Mouse (Mus musculus) embryonic facial prominence, embryonic 15.5 days (tissue): ENCODE results near the gene Tmem262. TPM values are rescaled to one million over a fixed set of nuclear protein-coding genes. Genes with fewer than 3 reads are reported as not detected.

Experiments
- ATAC-seq: fragments of 200-750 bp; cut with Nextera tagmentation; 2 replicates; pipeline ENCODE4 v1.8.0; 2017; ENCODE audit warnings: low read depth, moderate TSS enrichment; ENCODE audit not compliant: insufficient number of reproducible peaks, low FRiP score, low TSS enrichment
- H3K27ac ChIP-seq: fragments of 300-500 bp; sonication (generic); replicated peaks from 2 replicates; pipeline ENCODE4 v1.5.1; 2015; ENCODE audit warnings: mild to moderate bottlenecking, inconsistent platforms
- H3K27me3 ChIP-seq: fragments of 300-500 bp; sonication (generic); 2 replicates; pipeline ENCODE4 v1.6.1; 2015; ENCODE audit warnings: inconsistent platforms
- H3K36me3 ChIP-seq: fragments of 300-500 bp; sonication (generic); 2 replicates; pipeline ENCODE4 v1.6.1; 2015; ENCODE audit warnings: mild to moderate bottlenecking, inconsistent platforms
- H3K4me1 ChIP-seq: fragments of 300-500 bp; sonication (generic); 2 replicates; pipeline ENCODE4 v1.6.1; 2015; ENCODE audit warnings: inconsistent platforms
- H3K4me2 ChIP-seq: fragments of 300-500 bp; sonication (generic); replicated peaks from 2 replicates; pipeline ENCODE4 v1.6.1; 2015; ENCODE audit warnings: mild to moderate bottlenecking, inconsistent platforms
- H3K4me3 ChIP-seq: fragments of 300-500 bp; sonication (generic); replicated peaks from 2 replicates; pipeline ENCODE4 v1.5.1; 2015; ENCODE audit warnings: mild to moderate bottlenecking, inconsistent platforms
- H3K9ac ChIP-seq: fragments of 300-500 bp; sonication (generic); 2 replicates; pipeline ENCODE4 v1.6.1; 2015; ENCODE audit warnings: inconsistent platforms
- H3K9me3 ChIP-seq: fragments of 300-500 bp; sonication (generic); replicated peaks from 2 replicates; pipeline ENCODE4 v1.6.1; 2016; ENCODE audit warnings: inconsistent platforms
- WGBS: fragments of 180-500 bp; shearing (Covaris S2); methylation state at CpG from one replicate; pipeline ENCODE4 v1.1.7; 2015; 5-methylcytosine and 5-hydroxymethylcytosine counted together
- microRNA-seq: library from miRNA; unstranded; fragments of <30 nt; microRNA quantifications from one replicate; pipeline ENCODE4, GENCODE M21; 2016; ENCODE audit warnings: borderline number of aligned reads
- polyA plus RNA-seq: library from polyadenylated mRNA; unstranded; fragments of >200 nt; fragmentation: Nextera tagmentation; extraction: Ambion mirVana; gene quantifications from 2 replicates; pipeline ENCODE4 v1.2.1, GENCODE M21; 2015

The Tmem262 gene
- polyA plus RNA-seq, 1 experiment from 2014 or later: not detected

GRCm38 (mm10) chr19:6126789-6127580 is 47.2 kb downstream of the Tmem262 start:
- H3K9ac ChIP-seq: peak overlapping the region; percentile 18; the same call in 1 of the 2 replicates
- no peaks in the 10 kb centered on the region for H3K27me3 ChIP-seq
- ATAC-seq: no peak
- H3K36me3 ChIP-seq: no peaks in the 10 kb centered on the region
- H3K4me2 ChIP-seq: peak overlapping the region; percentile 50
- H3K4me1 ChIP-seq: peaks cover 8% of the 10 kb centered on the region
- 69% methylated on average over 10 of the region's 10 CpGs for WGBS
- peak overlapping the region; percentile 53 for H3K4me3 ChIP-seq
- peak overlapping the region; percentile 89 for H3K27ac ChIP-seq
- no peaks in the 10 kb centered on the region for H3K9me3 ChIP-seq

- peak within 1 kb of the TSS; percentile 18; the same call in 1 of the 2 replicates for H3K9ac ChIP-seq
- peak; percentile 93 for ATAC-seq
Measured at GRCm38 (mm10) chr19:6127760-6128341, 48.0 kb downstream of the Tmem262 start, which contains the start of gene Snx15. TSS of gene Snx15 (minus strand) at chr19:6128304.

More at GRCm38 (mm10) chr19:6127760-6128341, 48.0 kb downstream of the Tmem262 start, which contains the start of gene Snx15:
- H3K27me3 ChIP-seq: no peaks in the 10 kb centered on the region
- peak within 1 kb of the TSS; percentile 53 for H3K4me3 ChIP-seq
- no peaks in the 10 kb centered on the region for H3K36me3 ChIP-seq
- peak within 1 kb of the TSS; percentile 89 for H3K27ac ChIP-seq
- peak within 1 kb of the TSS; percentile 50 for H3K4me2 ChIP-seq
- no peaks in the 10 kb centered on the region for H3K9me3 ChIP-seq
- 0% methylated on average over 32 of the region's 32 CpGs for WGBS
- peaks cover 8% of the 10 kb centered on the region for H3K4me1 ChIP-seq

Small RNAs within 50 kb of the gene (microRNA-seq; reads per million reads assigned to microRNA genes)
- gene Mir6988: 0.52 reads per million

Other genes with a start within 250 kb of the Tmem262 start
- gene Frmd8, start 204.8 kb upstream of the Tmem262 start, polyA plus RNA-seq: 32.5 and 37.4 TPM in 2 replicates
- 5.9 and 7.5 TPM in 2 replicates for gene Slc25a45, start 202.2 kb upstream of the Tmem262 start, polyA plus RNA-seq
- gene Tigd3, start 185.9 kb upstream of the Tmem262 start, polyA plus RNA-seq: 3.4 and 3.6 TPM in 2 replicates
- 144 and 167 TPM in 2 replicates for gene Dpf2, start 167.0 kb upstream of the Tmem262 start, polyA plus RNA-seq
- 11.0 TPM in 2 replicates for gene Cdc42ep2, start 155.2 kb upstream of the Tmem262 start, polyA plus RNA-seq
- 59.6 and 65.4 TPM in 2 replicates for gene Pola2, start 115.8 kb upstream of the Tmem262 start, polyA plus RNA-seq
- gene Slc22a20, start 93.9 kb upstream of the Tmem262 start, polyA plus RNA-seq: not detected in 2 replicates
- 22.1 and 22.4 TPM in 2 replicates for gene Capn1, start 64.1 kb upstream of the Tmem262 start, polyA plus RNA-seq
- gene Syvn1, start 33.5 kb upstream of the Tmem262 start, polyA plus RNA-seq: 34.2 and 39.8 TPM in 2 replicates
- 66.8 and 67.1 TPM in 2 replicates for gene Mrpl49, start 22.2 kb upstream of the Tmem262 start, polyA plus RNA-seq
- 809 and 853 TPM in 2 replicates for gene Fau, start 22.2 kb upstream of the Tmem262 start, polyA plus RNA-seq
- gene Znhit2, start 18.8 kb upstream of the Tmem262 start, polyA plus RNA-seq: 37.1 and 41.1 TPM in 2 replicates
- 21.7 and 24.6 TPM in 2 replicates for gene Tm7sf2, start 11.7 kb upstream of the Tmem262 start, polyA plus RNA-seq
- gene Vps51, start 2.8 kb upstream of the Tmem262 start, polyA plus RNA-seq: 75.9 and 76.4 TPM in 2 replicates
- 1.9 and 2.1 TPM in 2 replicates for gene Gm28374, start 2.2 kb downstream of the Tmem262 start, polyA plus RNA-seq
- 86.9 and 90.9 TPM in 2 replicates for gene Zfpl1, start 4.9 kb downstream of the Tmem262 start, polyA plus RNA-seq
- gene Cdca5, start 5.0 kb downstream of the Tmem262 start, polyA plus RNA-seq: 27.7 and 29.0 TPM in 2 replicates
- gene AC131692.1, start 14.4 kb downstream of the Tmem262 start, polyA plus RNA-seq: not detected in 2 replicates
- 0.25 TPM in 2 replicates for gene Naaladl1, start 25.7 kb downstream of the Tmem262 start, polyA plus RNA-seq
- 48.4 and 48.6 TPM in 2 replicates for gene Sac3d1, start 38.6 kb downstream of the Tmem262 start, polyA plus RNA-seq
- 37.9 and 38.5 TPM in 2 replicates for gene Snx15, start 48.3 kb downstream of the Tmem262 start, polyA plus RNA-seq
- 0.19 and 0.39 TPM in 2 replicates for gene Batf2, start 61.0 kb downstream of the Tmem262 start, polyA plus RNA-seq
- gene Arl2, start 61.5 kb downstream of the Tmem262 start, polyA plus RNA-seq: 98.5 and 100 TPM in 2 replicates
- 0.11 and 0.13 TPM in 2 replicates for gene Majin, start 104.4 kb downstream of the Tmem262 start, polyA plus RNA-seq
- gene Gpha2, start 146.3 kb downstream of the Tmem262 start, polyA plus RNA-seq: 2.5 and 3.3 TPM in 2 replicates
- 39.2 and 39.7 TPM in 2 replicates for gene Ppp2r5b, start 155.8 kb downstream of the Tmem262 start, polyA plus RNA-seq
- 10.3 and 11.0 TPM in 2 replicates for gene Atg2a, start 161.6 kb downstream of the Tmem262 start, polyA plus RNA-seq
- 77.2 and 83.5 TPM in 2 replicates for gene Ehd1, start 196.7 kb downstream of the Tmem262 start, polyA plus RNA-seq
- gene Cdc42bpg, start 226.4 kb downstream of the Tmem262 start, polyA plus RNA-seq: 1.5 and 2.5 TPM in 2 replicates